Mouse (Mus musculus) cerebellum, postnatal 25 days (tissue): ENCODE measurements around the gene Rhoc.
"Not testable (repeated sequence)": the region's sequence is repeated elsewhere in the genome, so short reads cannot be mapped to it uniquely, and the experiment has no call there.

ENCODE experiments used
- DNase-seq, 2 experiments: peaks; one replicate each; pipeline ENCODE4 v3.0.0; 2021; ENCODE audit warnings: mixed read lengths in 2 of 2

Rhoc gene

DNA sequence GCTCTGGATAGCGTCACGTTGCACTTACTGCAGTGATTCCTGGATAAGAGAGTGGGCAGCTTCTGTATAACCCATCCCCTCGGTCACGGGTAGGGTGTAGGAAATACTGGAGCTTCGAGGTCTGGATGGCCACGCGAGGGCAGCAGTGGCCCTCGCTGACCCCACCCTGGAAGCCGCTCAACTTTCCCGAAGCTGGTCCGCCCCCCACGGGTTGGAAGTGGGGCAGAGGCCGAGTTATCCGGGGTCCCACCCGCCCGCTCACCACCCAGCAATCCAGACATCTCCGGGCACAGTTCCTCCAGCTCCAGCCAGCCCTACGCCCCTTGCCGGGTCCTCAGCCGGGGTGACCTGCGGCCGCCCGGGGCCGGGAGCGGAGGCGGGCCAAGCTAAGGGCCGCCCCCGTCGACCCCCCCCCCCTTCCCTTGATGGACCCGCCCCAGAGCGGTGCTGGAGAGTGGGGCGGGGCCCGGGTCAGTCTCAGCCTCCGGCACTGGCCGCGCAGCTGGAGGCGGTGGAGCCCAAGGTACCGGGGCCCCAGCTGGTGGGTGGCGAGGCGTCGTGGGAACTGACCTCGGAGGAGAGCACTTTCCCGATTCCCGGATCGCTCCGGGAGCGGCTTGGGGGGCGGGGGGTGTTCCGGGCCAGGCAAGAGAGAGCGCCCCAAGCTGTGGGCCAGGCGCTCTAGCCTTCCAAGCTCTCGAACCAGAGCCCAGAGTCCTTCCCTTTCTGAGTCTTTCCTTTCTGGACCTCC is 561 bp downstream of the Rhoc start:
- DNase-seq, result peak; percentile 66 to 75

DNA sequence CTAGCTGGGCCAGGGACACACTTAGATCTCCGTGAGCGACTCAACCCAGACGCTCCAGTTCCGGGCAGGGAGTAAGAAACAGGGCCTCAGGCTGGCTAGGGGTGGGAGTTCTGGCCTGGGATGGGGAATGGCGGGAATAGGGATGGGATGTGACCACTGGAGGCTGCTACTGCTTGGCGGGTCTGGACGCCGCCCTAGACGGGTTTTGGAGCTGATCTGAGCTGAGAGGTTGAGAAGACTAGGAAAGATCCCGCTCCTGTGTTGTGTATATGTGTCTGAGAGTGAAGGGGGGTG is 1.1 kb downstream of the Rhoc start:
- no peak for DNase-seq

DNA sequence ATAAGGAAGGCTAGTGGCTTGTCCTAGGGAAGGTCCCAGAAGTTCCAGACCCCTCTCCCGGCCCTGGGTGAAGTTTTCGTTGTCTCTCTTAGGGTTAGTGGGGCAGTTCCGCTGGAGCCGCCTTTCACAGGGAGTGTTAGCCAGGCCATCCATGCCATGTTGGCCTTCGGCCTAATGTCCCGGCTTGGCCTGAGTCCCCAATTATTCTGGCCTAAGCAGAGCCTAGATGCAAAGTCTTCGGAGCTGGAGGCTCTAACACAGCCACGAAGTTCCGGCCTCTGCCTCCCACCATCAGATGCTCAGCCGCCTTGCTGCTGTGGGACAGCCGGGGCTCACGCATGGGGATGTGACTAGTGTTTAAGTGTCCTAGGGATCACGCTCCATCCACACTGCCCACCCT is 1.6 kb downstream of the Rhoc start:
- DNase-seq, result peak; percentile 25 to 44

DNA sequence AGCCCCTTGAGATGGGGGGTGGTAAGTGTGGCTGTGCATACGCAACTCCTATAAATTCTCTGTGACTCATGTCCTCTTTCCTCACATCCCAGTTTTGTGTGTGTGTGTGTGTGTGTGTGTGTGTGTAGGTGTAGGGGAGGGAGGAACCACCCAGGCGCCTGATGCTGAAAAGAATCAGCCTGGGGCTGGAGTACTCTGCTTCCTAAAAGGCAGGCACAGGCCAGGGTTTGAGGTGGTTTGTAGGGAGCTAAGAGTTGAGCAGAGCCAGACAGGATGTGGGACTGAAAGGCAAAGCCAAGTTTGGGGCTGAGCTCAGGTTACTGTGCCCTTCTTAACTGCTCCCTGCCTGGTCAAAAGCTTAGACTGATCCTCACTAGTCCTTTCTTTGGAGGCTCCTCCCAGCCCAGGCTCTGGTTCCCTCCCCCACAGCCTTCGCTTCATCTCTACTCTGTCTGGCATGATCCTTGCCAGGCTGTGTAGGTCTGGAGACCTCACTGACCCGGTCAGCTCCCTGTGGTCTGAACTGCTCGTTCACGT is 2.3 kb downstream of the Rhoc start:
- no peak for DNase-seq

DNA sequence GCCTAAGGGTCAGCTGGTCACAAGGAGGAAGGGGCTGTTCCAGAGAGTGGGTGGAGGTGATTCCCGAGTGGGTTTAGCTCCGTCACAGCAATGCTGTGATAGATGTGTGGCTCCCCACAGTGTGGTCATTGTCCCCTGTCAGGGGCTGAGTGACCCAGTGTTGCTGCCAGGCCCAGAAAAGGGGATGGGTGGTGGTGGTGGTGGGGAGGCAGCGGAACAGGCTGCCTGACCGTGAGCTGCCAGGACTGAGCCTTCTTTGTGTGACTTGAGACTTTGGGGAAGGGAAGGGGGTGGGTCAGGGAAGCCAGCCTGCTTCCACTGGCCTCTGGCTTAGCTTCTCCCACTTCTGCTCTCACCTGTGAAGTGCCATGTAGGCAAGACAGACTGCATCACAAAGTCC is 2.8 kb downstream of the Rhoc start:
- no peak for DNase-seq

DNA sequence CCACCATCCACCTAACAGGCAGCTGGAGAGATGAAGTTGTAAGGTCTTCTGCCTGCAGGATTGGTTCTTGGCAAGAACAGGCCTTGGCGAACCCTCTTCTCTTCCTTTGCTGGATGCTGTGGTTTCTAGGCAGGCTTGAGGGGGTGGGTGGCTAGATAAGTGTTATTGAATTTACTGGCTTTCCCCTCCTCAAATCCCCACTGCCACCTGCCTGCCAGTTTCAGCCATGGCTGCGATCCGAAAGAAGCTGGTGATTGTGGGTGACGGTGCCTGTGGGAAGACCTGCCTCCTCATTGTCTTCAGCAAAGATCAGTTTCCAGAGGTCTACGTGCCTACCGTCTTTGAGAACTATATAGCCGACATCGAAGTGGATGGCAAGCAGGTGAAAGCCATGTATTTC is 3.5 kb downstream of the Rhoc start:
- no peak for DNase-seq

DNA sequence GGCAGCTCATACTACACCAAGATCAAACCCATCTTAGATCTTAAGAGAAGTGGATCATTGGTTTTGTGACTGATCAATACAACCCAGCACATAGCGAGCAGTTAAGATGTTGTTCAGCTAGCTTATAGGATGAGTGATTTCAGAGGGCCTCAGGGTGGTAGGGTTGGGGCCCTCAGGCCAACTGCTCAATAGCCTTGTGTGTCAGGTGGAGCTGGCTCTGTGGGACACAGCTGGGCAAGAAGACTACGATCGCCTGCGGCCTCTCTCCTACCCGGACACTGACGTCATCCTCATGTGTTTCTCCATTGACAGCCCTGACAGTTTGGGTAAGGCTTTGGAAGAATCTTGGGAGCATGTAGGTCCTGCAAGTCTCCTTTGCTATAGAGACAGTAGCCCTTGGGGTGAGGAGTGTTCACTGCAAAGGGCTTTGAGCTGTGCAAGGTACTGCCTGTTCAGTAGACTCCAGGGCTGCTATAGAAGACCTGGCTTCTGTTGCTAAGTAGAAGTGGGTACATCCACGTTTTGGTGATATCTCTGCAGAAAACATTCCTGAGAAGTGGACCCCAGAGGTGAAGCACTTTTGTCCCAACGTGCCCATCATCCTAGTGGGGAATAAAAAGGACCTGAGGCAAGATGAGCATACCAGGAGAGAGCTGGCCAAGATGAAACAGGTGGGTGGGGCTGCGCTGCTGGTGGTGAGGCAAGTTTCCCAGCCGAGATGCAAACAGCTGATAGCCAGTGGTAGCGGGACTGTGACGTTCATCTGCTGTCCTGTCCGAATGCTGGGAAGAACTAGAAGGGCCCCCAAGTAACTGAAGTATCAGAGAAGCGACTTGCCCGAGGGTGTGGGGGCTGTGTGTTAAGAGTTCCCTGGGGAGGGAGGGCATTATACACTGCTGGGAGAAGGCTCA is 4.4 kb downstream of the Rhoc start:
- no peak for DNase-seq

DNA sequence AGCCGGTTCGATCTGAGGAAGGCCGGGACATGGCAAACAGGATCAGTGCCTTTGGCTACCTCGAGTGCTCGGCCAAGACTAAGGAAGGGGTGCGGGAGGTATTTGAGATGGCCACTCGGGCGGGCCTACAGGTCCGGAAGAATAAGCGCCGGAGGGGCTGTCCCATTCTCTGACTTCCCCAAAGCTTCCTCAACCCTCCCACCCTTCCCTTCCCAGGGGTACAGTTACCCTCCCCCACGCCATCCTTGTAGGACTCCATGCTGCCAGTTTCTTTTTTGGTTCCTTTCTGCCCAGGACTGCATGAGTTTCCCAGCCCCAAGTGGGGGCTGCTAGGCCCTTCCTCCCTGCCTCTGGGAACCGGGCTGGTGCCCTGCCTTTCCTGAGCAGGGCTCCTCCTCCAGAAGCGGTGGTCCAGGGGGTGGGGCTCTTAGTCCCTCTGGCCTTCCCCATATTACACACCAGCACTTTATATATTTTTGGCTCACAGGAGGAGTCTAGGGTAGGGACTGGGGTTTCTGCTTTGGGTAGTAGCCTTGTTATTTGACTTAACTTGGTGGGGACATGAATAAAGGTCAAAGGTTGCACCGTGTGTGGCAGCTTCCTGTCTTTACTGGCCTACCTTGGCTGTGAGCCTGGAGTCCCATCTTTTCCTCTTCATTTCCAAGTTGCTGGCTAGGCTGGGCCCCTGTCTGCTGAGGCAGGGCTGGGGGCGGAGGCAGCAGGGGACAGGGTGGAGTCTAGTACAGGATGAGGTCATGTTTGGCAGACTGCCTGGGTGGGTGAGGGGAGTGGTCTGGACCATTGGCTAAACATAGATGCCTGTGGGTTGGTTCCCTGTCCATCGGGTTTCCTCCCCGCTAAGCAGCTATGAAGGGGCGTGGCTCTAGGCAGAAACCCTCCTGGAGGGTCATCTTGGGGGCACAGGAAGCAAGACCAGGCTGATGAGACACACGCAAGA is 6.0 kb downstream of the Rhoc start:
- DNase-seq, result peak; percentile 22 to 53

DNA sequence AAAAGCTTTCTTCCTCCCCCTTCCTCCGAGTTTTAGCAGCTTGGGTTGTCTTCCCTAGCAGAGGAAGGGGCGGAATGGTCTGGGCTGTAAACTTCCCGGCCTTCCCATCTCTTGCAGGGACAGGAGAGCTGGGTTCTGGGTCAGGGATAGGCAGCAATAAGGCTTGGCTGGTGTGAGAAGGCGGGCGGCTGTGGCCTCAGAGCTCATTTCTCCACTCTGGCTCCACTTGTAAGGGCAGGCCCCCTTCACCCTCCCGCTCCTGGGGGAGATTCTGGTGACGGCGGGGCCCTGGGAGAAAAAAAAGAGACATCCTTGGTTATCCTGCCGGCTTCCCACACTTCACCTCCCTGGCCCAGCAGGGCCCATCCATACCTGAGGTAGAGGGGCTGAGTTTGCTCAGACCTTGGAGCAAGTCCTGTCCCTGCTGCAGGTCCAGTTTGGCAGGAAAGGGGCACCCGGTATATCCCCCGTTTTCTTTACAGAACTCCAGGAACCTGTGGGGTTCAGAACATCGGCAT is 6.8 kb downstream of the Rhoc start:
- DNase-seq, result no peak

DNA sequence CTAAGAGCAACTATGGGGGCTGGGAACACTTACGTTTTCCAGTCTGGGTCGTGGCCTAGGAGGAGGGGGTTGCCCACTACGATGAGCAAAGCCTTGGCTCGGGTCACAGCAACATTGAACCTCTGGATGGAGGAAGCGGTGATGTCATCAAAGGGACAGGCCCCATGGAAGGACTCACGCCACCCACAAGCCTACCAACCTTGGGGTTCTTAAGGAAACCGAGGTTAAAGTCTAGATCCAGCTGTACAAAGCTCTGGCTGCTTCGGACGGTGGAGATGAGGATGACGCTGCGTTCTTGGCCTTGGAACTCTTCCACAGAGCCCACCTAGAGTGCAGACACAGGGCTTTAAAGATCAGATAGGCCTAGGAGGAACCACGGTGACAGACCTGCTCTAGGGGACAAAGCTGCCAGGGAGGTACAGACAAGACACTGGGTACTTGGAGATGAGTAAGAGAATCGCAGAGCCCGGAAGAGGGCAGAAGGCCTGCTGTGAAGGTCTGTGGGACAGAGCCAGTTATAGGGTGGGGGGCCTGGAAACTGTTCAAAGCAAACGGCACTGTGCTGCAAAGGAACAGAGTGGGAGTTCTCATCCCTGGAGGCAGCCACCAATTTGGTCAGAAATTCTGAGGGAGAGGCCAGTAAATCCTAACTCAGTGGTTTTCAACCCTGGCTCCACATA is 7.6 kb downstream of the Rhoc start:
- DNase-seq, result no peak

DNA sequence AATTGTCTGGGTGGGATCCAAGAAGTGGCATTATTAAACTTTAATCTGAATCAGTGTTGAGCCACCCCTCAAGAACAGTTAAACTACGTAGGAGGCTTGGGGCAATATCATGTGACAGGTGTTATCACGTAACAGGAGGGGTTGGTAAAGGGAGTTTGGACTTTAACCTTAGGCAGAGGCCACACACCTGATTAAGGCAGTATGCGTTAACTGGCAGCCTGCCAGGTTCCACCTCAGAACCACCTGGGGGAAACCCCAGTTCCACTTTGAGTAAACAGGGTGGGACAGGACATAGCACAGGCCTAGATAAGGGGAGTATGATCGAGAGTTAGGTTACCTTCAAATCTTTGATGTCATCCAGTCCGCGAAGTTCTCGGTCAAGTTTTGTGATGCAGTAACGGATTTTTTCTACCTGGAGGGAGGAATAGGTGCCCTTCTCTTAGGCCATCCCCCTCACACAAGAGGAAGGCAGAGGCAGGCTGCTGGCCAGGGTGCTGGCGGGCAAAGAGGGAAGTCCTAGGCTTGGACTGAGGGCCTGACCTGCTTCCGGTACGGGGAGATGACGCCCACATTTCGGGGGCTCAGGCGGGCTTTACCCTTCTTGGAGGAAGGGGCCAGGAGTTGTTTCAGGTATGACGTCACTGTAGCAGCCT is 8.4 kb downstream of the Rhoc start:
- no peak for DNase-seq

DNA sequence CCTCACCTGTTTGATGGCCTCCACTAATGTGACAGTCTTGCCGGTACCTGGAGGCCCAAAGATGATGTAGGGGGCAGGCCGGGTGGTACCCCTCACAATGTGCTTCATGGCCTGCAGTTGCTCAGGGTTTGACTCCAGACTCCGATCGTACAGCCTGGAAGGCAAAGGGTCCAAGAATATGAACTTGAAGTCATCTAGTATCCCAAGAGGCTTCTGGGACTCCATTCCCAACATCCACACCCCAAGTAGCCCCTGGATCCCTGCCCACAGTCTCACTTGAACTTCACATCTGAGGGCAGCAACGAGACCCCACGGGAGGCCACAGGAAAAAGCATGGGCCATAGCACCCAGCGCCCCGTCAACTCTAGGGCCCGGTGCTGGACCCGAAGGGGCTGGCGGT is 12.5 kb downstream of the Rhoc start:
- no peak for DNase-seq

DNA sequence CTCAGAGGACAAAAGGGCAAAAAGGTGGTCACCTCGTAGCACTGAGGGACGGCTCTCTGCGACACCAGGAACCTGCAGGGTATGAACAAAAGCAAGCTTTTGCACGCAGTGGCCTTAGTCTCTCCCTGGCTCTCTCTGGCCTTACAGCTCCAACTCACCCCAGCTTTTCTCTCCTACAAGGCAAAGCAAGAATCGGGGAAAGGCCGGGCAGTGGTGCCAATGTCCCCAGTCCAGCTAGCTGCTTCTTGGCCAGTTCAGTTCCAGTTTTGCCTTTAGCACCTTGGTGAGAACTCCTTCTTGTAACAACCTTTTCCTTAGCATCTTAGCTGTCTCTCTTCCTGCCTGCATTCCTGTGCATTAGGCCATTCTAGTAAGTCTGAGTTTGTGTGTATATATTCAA is 13.3 kb downstream of the Rhoc start:
- DNase-seq, result no peak

DNA sequence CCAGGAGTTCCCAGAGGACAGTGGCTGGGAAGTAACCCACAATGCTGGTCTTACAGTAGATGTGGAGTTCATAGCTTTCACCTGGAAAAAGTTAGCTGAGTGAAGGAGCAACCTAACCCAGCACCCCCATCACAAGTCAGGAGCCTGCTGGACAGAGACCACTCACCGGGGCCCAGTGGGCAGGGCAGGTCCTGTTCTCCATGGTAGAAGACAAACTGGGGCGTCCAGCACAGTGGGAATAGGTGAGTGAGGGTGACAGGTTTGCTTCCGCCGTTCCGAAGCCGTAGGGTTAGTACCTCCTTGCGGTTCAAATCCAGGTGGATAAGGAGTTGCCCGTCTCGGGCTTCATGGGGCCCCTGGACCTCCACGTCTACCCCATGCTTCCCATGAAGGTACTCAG is 16.1 kb downstream of the Rhoc start:
- no peak for DNase-seq

DNA sequence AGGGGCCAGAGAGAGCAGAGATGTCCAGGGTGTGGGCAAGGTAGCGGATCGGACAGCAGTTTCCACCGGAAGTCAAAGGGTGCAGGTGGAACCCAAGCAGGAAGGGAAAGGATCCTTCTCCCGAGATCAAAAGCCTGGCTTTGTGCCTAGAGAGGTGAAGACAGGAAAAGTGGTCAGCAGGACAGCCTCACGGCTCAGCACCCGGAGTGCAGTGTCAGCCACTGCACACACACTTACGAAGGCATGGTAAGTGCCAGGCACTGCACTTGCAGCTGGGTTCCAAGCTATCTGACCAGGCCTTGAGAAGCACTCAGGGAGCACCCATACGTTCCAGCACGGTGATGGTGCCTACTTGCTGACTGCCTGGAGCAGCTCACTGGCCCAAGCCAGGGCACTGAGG is 17.4 kb downstream of the Rhoc start:
- no peak for DNase-seq

DNA sequence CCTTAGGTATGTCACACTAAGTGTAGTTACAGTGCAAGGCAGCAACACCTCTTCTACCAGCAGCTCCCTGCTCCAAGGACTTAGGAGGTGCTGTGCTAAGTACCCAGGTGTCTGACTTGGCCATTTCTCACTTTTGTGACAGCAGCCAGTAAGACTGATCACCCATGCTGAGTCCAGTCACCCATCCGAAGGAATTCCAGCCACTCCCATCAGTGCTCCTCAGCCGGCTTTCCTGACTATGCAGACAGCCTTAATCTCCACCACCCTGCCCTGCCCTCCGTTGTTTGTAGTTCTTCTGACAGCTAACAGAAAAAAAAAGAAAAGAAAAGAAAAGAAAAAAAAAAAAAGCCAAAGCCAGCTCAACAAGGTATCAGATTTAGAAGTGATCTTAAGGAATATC is 23.6 kb downstream of the Rhoc start:
- DNase-seq, result no peak

DNA sequence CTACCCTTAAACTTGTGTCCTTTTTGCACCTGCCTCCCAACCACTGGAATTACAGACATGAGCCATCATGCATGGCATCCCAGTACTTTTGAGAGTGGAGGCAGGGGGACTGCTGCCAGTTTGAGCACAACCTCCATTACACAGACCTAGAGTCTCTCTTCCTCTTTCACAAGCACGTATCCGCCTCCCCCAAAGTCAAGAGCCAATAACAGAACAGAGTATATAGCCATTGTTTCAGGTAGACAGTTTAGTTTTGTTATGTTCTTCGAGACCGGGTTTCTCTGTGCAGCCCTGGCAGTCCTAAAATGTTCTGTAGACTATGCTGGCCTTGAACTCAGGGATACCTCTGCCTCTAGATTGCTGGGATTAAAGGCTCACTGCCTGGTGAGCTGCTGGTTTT is 24.1 kb downstream of the Rhoc start:
- DNase-seq, result no peak

DNA sequence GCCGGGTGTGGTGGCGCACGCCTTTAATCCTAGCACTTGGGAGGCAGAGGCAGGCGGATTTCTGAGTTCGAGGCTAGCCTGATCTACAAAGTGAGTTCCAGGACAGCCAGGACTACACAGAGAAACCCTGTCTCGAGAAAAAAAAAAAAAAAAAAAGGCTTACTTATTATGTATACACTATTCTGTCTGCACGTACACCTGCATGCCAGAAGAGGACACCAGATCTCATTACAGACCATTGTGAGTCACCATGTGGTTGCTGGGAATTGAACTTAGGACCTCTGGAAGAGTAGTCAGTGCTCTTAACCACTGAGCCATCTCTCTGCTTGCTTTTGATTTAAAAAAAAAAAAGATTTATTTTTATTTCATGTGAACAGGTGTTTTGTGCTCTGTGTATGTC is 25.1 kb downstream of the Rhoc start:
- not testable (repeated sequence) for DNase-seq

DNA sequence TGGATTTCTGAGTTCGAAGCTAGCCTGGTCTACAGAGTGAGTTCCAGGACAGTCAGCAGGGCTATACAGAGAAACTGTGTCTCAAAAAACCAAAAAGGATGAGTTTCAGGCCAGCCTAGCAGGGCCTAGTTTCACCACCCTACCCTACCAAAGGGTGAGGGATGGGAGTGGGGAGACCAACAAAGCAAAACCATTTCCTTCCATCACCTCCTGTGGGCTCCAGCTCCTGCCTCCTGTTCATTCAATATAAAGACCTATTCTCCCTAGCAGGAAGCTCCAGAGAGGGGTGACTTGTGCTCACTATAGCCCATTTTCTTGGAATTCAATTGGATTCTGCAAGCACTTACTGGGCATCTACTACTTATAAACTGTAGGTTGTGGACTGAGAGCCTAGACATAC is 26.6 kb downstream of the Rhoc start:
- DNase-seq, result no peak

DNA sequence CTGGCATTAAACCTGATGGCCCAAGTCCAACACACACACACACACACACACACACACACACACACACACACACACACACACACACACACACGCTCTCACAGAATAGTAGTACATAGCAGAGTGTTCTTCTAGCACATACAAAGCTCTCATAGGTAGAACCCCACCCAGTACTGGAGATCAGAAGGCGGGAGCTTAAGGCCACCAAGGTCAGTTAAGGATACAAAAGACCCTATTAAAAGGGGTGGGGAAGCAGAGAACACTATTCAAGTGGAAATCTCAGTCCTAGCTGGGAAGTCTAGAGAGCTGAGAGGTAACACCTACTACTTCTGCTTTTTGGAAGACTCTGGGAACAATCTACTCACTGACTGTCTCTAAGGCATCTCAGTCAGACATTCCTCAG is 27.2 kb downstream of the Rhoc start:
- DNase-seq, result no peak

DNA sequence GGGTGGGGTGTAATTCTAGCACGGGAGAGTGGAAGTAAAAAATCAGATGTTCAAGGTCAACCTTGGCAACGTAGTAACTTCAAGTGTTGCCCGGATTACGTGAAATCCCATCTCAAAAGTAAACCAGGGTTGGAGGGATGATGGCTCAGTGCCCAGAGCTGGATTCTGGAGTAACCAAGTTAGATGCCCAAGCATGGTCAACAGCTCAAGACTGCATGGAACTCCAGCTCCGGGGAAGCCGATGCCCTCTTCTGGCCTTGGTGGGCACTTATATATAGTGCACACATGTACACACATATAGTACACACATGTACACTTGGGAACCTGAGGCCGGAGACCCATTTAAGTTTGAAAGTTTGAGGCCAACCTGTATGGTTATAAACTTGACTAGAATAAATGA is 28.0 kb downstream of the Rhoc start:
- no peak for DNase-seq
